Mouse (Mus musculus): ENCODE measurements around the gene Igsf21. TPM values are rescaled to one million over a fixed set of nuclear protein-coding genes. Genes with fewer than 3 reads are reported as not detected.

Gene Igsf21
- polyA plus RNA-seq, 1 experiment from 2014 or later = 50.8 TPM

DNA sequence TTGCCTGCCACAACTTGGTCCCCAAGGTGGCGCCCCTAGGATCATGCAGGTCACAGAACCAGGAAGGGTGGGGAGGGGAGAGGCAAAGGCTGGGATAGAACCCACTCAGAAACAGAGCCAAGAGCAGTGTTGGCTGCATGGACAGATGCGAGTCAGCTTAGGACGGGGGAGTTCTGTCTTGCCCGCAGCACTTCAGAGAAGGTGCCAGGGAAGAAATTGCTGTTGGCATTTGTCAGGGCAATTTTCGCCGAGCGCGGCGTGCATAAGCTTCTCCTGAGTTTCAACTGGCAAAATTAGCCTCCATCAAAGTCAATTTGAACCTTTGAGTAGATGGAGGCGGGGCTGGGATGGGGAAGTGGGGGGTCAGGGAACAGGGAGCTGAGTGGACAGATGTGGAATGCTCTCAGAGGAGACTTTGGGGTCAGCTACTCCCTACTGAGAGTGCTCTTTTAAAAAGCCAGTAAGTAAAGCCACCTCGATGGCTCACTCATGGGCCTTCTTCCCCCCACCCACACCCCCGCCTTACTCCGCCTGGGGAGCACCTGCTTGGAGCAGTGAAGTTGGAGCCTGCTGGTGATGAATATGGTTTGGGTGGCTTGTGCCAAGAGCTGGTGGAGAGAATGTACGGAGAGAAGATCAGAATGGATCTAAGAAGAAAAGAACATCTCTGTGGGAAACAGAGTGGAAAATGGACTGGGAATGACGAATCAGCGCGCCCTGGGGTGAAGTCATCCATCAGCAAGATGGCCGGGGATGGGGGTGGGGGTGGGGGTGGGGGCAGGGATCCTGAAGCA is 12.0 kb downstream of the Igsf21 start:
- H3K9ac ChIP-seq (replicated peaks) = no peak overlapping the region
- H3K9me3 ChIP-seq = no peaks in the 10 kb centered on the region
- H3K36me3 ChIP-seq = no peaks in the 10 kb centered on the region
- peaks cover 21% of the 10 kb centered on the region for H3K4me1 ChIP-seq
- ATAC-seq (replicated peaks) = no peak
- H3K27me3 ChIP-seq = no peaks in the 10 kb centered on the region
- no peak overlapping the region for H3K4me2 ChIP-seq (replicated peaks)
- H3K27ac ChIP-seq (replicated peaks) = no peak overlapping the region
- no peak overlapping the region for H3K4me3 ChIP-seq
- 66% methylated on average over 18 of the region's 18 CpGs for WGBS

DNA sequence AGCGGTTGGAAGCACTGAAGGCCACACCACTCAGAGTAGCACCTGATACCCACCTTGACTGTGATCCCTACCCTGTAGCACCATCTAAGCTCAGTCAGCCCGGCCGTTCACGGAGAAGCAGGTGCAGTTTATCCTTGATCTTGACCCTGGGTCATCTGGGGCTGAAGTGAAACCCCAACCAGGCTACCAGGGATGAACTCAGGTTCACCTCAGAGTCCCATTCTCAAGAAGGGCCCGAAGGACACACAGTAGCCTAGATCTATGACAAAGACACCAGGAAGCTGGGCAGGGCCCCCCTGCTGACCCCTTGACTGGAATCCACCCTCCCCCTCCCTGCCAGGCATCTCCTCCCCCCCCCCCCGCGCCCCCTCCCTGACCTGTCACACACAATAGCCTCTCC is 18.7 kb downstream of the Igsf21 start:
- Histone ChIP-seq H3K36me3 (no peaks in the 10 kb centered on the region), H3K9me3 (no peaks in the 10 kb centered on the region), H3K4me1 (peaks cover 35% of the 10 kb centered on the region), H3K4me3 (no peak overlapping the region), H3K27me3 (no peaks in the 10 kb centered on the region), H3K9ac (replicated peaks) (no peak overlapping the region), H3K27ac (replicated peaks) (no peak overlapping the region), H3K4me2 (replicated peaks) (no peak overlapping the region)
- ATAC-seq (replicated peaks) = no peak
- 44% methylated on average over 6 of the region's 7 CpGs for WGBS

DNA sequence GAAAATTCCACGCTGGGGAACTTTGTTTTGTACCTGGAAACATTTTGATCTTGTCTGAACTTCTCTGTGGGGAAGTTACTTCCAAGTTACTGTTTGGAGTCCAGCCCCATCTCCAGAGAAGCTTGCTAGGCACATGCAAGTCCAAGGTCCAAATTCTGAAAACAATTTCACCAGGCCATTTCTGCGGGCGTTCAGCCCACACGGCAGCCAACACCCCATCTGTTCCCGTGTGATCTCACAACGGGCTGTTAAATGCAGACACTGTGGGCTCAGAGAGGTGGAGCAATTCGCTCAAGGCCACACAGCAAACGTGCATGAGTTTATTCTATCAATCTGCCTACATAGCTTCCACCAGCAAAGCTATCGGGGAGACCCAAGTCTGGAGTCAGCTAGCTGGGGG is 21.4 kb downstream of the Igsf21 start:
- no peaks in the 10 kb centered on the region for H3K27me3 ChIP-seq
- H3K36me3 ChIP-seq = no peaks in the 10 kb centered on the region
- no peak overlapping the region for H3K27ac ChIP-seq (replicated peaks)
- H3K9me3 ChIP-seq = no peaks in the 10 kb centered on the region
- no peak overlapping the region for H3K9ac ChIP-seq (replicated peaks)
- no peak for ATAC-seq (replicated peaks)
- WGBS = 57% methylated on average over 9 of the region's 9 CpGs
- peaks cover 59% of the 10 kb centered on the region for H3K4me1 ChIP-seq
- no peak overlapping the region for H3K4me2 ChIP-seq (replicated peaks)
- no peak overlapping the region for H3K4me3 ChIP-seq

DNA sequence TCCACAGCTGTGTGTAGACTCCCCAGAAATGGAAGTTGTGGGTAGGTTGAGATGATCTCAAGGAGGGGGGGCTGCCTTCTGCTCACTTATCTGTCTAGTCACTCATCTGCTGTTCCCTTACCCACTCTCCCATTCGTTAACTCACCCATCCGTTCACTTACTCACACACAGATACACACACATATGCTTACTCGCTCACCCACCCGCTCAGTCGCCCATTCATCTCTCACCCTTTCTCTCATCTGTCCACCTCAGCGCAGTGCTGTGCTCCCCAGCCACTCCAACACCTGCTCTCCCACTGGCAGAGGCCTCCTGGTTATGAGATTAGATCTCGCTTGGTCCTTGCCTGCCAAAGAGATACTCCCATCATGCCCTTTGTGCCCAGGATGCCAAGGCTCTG is 22.1 kb downstream of the Igsf21 start:
- Histone ChIP-seq H3K4me2 (replicated peaks) (no peak overlapping the region), H3K36me3 (no peaks in the 10 kb centered on the region), H3K4me1 (peaks cover 65% of the 10 kb centered on the region), H3K9ac (replicated peaks) (no peak overlapping the region), H3K4me3 (no peak overlapping the region), H3K27me3 (no peaks in the 10 kb centered on the region), H3K9me3 (no peaks in the 10 kb centered on the region), H3K27ac (replicated peaks) (no peak overlapping the region)
- whole genome bisulfite sequencing = 61% methylated on average over 7 of the region's 7 CpGs
- ATAC-seq (replicated peaks) = no peak

DNA sequence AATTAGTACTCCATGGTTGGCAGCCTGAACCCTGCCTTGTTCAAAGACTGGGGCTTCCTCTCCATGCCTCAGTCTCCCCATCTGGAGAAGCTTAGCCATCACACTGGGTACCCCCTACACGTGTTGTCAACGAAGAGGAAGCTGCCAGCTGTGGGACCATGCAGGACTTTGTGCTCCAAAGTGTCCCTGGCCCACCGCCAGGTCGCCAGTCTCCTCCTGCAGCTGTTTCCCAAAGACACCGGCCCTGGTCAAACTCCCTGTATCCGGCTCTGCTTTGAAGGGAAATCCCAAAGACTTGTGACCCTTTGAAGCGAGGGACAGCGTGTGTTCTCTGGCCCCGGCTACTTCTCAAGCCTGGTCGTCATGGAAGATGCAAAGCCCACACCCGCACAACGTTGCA is 23.5 kb downstream of the Igsf21 start:
- no peak overlapping the region for H3K9ac ChIP-seq (replicated peaks)
- peaks cover 72% of the 10 kb centered on the region for H3K4me1 ChIP-seq
- no peak overlapping the region for H3K4me3 ChIP-seq
- no peak overlapping the region for H3K27ac ChIP-seq (replicated peaks)
- H3K27me3 ChIP-seq = no peaks in the 10 kb centered on the region
- no peaks in the 10 kb centered on the region for H3K36me3 ChIP-seq
- H3K4me2 ChIP-seq (replicated peaks) = no peak overlapping the region
- ATAC-seq (replicated peaks) = no peak
- WGBS = 59% methylated on average over 12 of the region's 12 CpGs
- H3K9me3 ChIP-seq = no peaks in the 10 kb centered on the region

DNA sequence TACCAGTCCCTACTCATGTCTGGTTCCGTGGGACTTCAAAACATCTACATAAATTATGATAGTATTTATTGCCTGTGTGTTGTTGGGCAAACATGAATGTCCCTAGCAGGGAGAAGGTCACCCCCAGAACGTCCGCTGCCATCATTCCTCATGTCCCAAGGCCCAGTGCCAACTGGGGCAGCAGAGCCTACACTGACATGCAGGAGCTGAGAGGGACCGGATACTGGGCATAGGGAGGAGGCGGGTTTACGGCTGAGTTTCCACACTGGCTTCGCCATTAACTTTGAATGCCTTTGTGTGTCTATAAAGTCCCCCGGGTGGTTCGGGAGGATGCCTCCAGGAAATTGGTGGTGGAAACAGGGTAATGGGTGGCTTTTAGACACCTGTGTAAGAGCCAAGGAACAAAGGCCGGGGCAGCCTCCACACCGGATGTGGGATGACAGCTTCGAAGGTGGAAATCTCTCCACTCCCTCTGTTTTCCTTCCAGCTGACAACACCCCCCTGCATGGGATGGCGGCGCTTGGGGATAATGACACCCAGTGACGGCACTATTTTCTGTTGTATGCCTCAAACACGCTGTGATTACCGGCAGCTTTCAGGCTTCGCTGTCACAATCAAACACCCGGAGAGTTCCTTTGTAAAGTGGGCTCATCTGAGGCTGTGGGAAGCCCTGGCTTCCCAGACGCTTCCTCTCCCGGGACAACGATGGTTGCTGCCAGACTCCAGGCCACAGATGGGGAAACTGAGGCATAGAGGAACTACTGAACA is 26.1 kb downstream of the Igsf21 start:
- Histone ChIP-seq H3K9me3 (no peaks in the 10 kb centered on the region), H3K4me2 (replicated peaks) (no peak overlapping the region), H3K36me3 (no peaks in the 10 kb centered on the region), H3K27me3 (no peaks in the 10 kb centered on the region), H3K9ac (replicated peaks) (no peak overlapping the region), H3K4me1 (peaks cover 69% of the 10 kb centered on the region), H3K4me3 (no peak overlapping the region), H3K27ac (replicated peaks) (peak overlapping the region; percentile 56)
- ATAC-seq (replicated peaks) = 0 out of 2 replicates have a peak, but pooled peaks have one; percentile 5
- 28% methylated on average over 22 of the region's 22 CpGs for WGBS

DNA sequence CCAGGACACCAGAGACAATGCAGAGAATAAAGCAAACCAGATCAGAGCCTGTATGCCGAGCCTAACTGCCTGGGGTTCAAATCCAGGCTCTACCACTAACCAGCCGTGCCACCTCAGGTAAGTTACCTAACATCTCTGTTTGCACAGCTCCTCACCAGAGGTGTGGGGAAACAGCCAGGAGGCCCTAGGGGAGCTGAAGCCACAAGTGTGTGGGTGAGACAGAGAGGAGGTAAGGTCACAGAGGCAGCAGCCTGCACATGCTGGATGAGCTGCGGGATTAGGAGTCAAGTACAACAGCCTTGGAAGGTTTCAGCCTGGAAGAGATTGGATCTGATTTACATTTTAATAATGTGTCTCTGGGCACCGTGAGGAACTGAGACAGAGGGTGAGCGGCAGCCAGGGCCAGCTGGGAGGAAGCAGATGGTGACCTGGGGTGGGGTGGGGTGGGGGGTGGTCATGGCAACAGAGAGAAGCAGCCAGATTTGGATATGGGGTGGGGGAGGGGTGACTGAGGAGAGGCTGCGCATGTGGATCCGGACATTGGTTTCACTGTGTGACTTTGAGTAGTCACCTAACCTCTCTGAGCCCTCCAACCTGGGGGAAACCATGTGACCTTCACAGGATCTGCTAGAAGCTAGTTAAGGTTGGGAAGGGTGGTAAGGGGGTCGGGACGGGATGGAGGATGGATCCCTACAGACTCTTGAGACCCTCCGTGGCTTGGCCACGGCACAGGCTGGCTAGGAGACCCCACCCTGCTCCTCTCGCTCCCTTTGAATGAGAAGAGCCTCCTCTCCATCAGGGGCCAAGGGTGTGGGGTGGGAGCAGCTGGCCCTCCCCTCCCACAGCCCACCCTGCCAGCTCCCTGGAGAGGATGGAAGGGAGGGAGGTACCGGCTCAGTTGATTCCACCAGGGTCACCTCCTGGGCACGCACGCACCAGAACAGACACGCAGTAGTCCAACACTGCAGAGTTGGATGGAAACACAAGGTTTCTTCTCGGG is 27.4 kb downstream of the Igsf21 start:
- WGBS = 49% methylated on average over 17 of the region's 17 CpGs
- peak; percentile 49; the same call in 1 of the 2 replicates for ATAC-seq (replicated peaks)
- no peaks in the 10 kb centered on the region for H3K27me3 ChIP-seq
- H3K4me3 ChIP-seq = no peak overlapping the region
- H3K9me3 ChIP-seq = no peaks in the 10 kb centered on the region
- H3K36me3 ChIP-seq = no peaks in the 10 kb centered on the region
- H3K9ac ChIP-seq (replicated peaks) = no peak overlapping the region
- H3K4me1 ChIP-seq = peaks cover 62% of the 10 kb centered on the region
- peak overlapping the region; percentile 85 for H3K27ac ChIP-seq (replicated peaks)
- H3K4me2 ChIP-seq (replicated peaks) = no peak overlapping the region

DNA sequence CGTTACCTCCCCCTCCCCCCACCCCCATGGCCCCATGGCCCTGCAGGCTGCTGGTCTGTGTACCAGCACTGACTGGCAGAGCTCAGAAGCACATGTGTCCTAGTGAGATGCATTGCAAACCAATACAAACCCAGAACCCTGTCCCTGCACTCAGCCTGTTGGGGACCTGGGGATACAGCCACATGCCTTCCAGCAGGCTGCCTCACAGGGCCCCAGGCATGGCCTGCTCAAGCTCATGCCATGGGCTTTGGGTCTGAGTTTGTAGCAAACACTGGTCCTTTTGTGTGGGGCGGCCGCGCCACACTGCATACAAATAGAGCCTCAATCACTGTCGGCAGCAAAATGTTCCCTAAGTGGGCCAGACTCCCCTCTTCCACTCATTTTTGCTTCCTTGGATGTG is 28.2 kb downstream of the Igsf21 start:
- Histone ChIP-seq H3K9ac (replicated peaks) (no peak overlapping the region), H3K4me2 (replicated peaks) (no peak overlapping the region), H3K27me3 (no peaks in the 10 kb centered on the region), H3K4me3 (no peak overlapping the region), H3K36me3 (no peaks in the 10 kb centered on the region), H3K27ac (replicated peaks) (peak overlapping the region; percentile 85), H3K4me1 (peaks cover 60% of the 10 kb centered on the region), H3K9me3 (no peaks in the 10 kb centered on the region)
- WGBS = 10% methylated on average over 5 of the region's 5 CpGs
- ATAC-seq (replicated peaks) = peak; percentile 61

DNA sequence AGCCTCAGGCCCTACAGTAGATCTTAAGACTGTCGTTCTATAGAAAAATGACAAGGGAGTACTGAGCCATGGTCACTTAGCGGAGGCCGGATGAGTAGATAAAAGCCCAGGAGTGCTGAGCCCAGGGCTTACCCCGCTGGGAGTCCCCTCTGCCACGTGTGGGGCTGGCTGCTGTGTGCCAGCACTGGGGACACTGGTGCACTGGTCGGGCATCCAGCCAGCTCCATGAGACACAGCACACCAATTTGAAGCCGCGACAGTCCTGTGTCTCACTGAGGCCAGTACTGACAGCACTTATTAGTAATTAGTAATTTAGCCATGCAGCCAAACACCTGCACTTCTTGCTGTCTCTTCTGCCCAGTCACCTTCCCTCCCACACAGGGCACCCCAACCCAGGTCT is 28.6 kb downstream of the Igsf21 start:
- peak overlapping the region; percentile 85 for H3K27ac ChIP-seq (replicated peaks)
- H3K36me3 ChIP-seq = no peaks in the 10 kb centered on the region
- no peak overlapping the region for H3K4me3 ChIP-seq
- no peaks in the 10 kb centered on the region for H3K27me3 ChIP-seq
- H3K9me3 ChIP-seq = no peaks in the 10 kb centered on the region
- H3K9ac ChIP-seq (replicated peaks) = no peak overlapping the region
- H3K4me1 ChIP-seq = peaks cover 55% of the 10 kb centered on the region
- ATAC-seq (replicated peaks) = peak; percentile 49; the same call in 1 of the 2 replicates
- H3K4me2 ChIP-seq (replicated peaks) = no peak overlapping the region
- WGBS = 24% methylated on average over 8 of the region's 8 CpGs

DNA sequence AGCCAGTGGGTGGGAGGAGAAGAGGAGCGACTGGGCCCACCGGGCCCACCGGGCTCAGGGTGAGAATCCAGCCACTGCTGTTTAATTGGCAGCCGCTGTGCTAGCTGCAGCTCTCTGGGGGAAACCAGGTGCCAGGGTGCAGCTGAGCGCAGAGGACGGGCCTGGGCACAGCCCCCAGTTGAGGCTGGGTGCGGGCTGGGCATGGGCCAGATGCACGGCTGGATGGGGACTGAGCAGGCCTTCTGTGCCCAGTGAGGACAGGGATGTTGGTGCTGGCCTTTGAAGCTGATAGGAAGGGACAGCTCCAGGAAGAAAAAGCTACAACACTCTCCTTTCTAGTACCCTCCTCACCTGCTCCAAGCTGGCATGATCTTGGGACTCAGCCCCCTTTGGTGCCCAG is 30.5 kb downstream of the Igsf21 start:
- 72% methylated on average over 8 of the region's 8 CpGs for WGBS
- H3K4me2 ChIP-seq (replicated peaks) = no peak overlapping the region
- no peak overlapping the region for H3K9ac ChIP-seq (replicated peaks)
- ATAC-seq (replicated peaks) = no peak
- H3K36me3 ChIP-seq = no peaks in the 10 kb centered on the region
- no peaks in the 10 kb centered on the region for H3K27me3 ChIP-seq
- H3K4me1 ChIP-seq = peaks cover 51% of the 10 kb centered on the region
- H3K9me3 ChIP-seq = no peaks in the 10 kb centered on the region
- H3K4me3 ChIP-seq = no peak overlapping the region
- no peak overlapping the region for H3K27ac ChIP-seq (replicated peaks)

DNA sequence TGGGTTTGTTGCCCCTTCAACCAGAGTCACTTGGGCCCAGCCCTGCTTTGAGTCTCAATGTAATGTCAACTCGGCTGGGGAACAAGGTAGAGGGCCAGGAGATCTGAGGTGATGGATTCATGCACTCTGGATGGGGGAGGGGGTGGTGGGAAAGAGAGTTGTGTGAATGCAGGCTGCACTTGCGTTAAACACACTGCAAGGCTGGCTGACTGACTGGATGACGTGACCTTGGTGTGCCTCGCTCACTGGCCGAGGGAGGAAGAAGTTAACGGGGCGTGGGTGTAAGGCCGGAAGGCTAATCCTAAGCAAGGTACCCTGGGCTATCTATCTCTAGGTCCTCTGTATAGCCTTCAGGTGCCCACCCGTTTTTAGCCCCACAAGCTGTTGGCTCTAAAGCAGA is 31.4 kb downstream of the Igsf21 start:
- peaks cover 50% of the 10 kb centered on the region for H3K4me1 ChIP-seq
- ATAC-seq (replicated peaks) = no peak
- H3K27me3 ChIP-seq = no peaks in the 10 kb centered on the region
- 67% methylated on average over 9 of the region's 9 CpGs for WGBS
- no peaks in the 10 kb centered on the region for H3K9me3 ChIP-seq
- no peak overlapping the region for H3K4me3 ChIP-seq
- H3K9ac ChIP-seq (replicated peaks) = no peak overlapping the region
- H3K27ac ChIP-seq (replicated peaks) = no peak overlapping the region
- no peak overlapping the region for H3K4me2 ChIP-seq (replicated peaks)
- H3K36me3 ChIP-seq = no peaks in the 10 kb centered on the region

DNA sequence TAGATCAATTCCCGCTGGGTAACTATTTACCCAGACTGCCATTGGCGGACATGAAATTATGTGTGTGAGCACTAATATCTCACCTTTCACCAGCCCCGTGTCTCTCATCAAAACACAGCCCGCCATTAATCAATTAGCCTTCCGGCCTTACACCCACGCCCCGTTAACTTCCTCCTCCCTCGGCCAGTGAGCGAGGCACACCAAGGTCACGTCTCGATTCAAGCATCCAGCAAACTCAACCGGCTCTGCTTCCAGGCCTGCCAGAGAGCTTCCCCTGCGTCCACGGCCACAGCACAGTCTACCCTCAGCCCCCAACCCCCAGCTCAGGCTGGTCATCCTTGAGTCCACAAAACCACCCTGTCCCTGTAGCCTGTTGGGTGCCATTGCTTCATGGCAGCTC is 32.2 kb downstream of the Igsf21 start:
- Histone ChIP-seq H3K4me3 (no peak overlapping the region), H3K27me3 (no peaks in the 10 kb centered on the region), H3K9ac (replicated peaks) (no peak overlapping the region), H3K4me1 (peaks cover 47% of the 10 kb centered on the region), H3K4me2 (replicated peaks) (no peak overlapping the region), H3K9me3 (no peaks in the 10 kb centered on the region), H3K36me3 (no peaks in the 10 kb centered on the region), H3K27ac (replicated peaks) (no peak overlapping the region)
- 65% methylated on average over 14 of the region's 14 CpGs for whole genome bisulfite sequencing
- ATAC-seq (replicated peaks) = no peak
